Mouse (Mus musculus) heart, postnatal 0 days (tissue): ENCODE measurements at regions not wholly inside any gene's neighbourhood (a gene's known extent, or its start where the extent isn't known, plus 50 kb on each side); places are given as distances from the start of the nearest gene placed in this dataset.

Experiments
- CTCF ChIP-seq: IDR thresholded peaks from 2 replicates; pipeline ENCODE4 v1.5.1; 2016; ENCODE audit warnings: antibody characterized with exemption, control low read depth, low read depth
- EP300 ChIP-seq: IDR thresholded peaks from 2 replicates; pipeline ENCODE4 v1.6.1; 2016; ENCODE audit warnings: antibody characterized with exemption, low read depth

GRCm38 (mm10) chr10:21773548-21773947 is 108.4 kb upstream of the Sgk1 start:
- no peak for TF ChIP-seq EP300
- TF ChIP-seq CTCF: no peak
